8 mouse cellular contexts compared by ENCODE assay signal in genomic region chrX:36874704-36875128, GRCm38 (mm10). TPM values are rescaled to one million over a fixed set of nuclear protein-coding genes. Genes with fewer than 3 reads are reported as not detected.
DNase-seq lines count a peak whose midpoint lies in the region; ATAC-seq and TF ChIP-seq lines count a peak whose summit lies in the region.

No protein-coding gene starts in this region.

- TF ChIP-seq EP300 in stomach, postnatal 0 days (optimal IDR thresholded peaks at IDR 0.05), result no peak

- no peak for TF ChIP-seq CTCF in C2C12 (IDR thresholded peaks at IDR 0.05; ENCODE audit: control insufficient read depth, insufficient read depth, insufficient read length)
- no peak for TF ChIP-seq CTCF in stomach, postnatal 0 days (IDR thresholded peaks at IDR 0.05; ENCODE audit: low read depth)

- H3K79me2 ChIP-seq in C2C12 (ENCODE audit: control insufficient read depth, insufficient read depth), result peaks cover 21% of the 10 kb centered on the region

- H3K79me3 ChIP-seq in C2C12 (ENCODE audit: low read depth), result peaks cover 7% of the 10 kb centered on the region

- DNase-seq in heart, embryonic 10.5 days (ENCODE audit: low spot score), result peak; percentile 72
- DNase-seq in heart, adult 18-20 months, result no peak
- DNase-seq in embryo, embryonic 11.5 days (ENCODE audit: low read depth, low spot score), result peak; percentile 8
- DNase-seq in hindbrain, embryonic 14.5 days (ENCODE audit: low spot score), result no peak
- DNase-seq in stomach, postnatal 0 days (ENCODE audit: low spot score), result no peak
- no peak for DNase-seq in Muller cell, postnatal 12 days (ENCODE audit: inconsistent ontology term)

- no peaks in the 10 kb centered on the region for H3K4me1 ChIP-seq in heart, embryonic 10.5 days
- H3K4me1 ChIP-seq in hindbrain, embryonic 14.5 days (replicated peaks; ENCODE audit: control insufficient read depth, insufficient read depth, low read length), result peaks cover 6% of the 10 kb centered on the region
- H3K4me1 ChIP-seq in megakaryocyte, embryonic 14.5 days, result peaks cover 13% of the 10 kb centered on the region; the same call in 1 of the 2 replicates
- no peaks in the 10 kb centered on the region for H3K4me1 ChIP-seq in stomach, postnatal 0 days (replicated peaks; ENCODE audit: control insufficient read depth, insufficient read depth)

- H3K9me3 ChIP-seq in heart, embryonic 10.5 days, result no peaks in the 10 kb centered on the region
- no peaks in the 10 kb centered on the region for H3K9me3 ChIP-seq in hindbrain, embryonic 14.5 days (ENCODE audit: control insufficient read depth, low read length)
- peaks cover 9% of the 10 kb centered on the region; the same call in 1 of the 2 replicates for H3K9me3 ChIP-seq in megakaryocyte, embryonic 14.5 days
- H3K9me3 ChIP-seq in stomach, postnatal 0 days (ENCODE audit: control insufficient read depth, low read length), result no peaks in the 10 kb centered on the region

- peak overlapping the region; percentile 75 for H3K4me3 ChIP-seq in heart, embryonic 10.5 days
- peak overlapping the region; percentile 41 for H3K4me3 ChIP-seq in C2C12 (ENCODE audit: insufficient read depth, poor library complexity, severe bottlenecking)
- peak overlapping the region; percentile 63 for H3K4me3 ChIP-seq in hindbrain, embryonic 14.5 days (replicated peaks; ENCODE audit: low read length)
- H3K4me3 ChIP-seq in megakaryocyte, embryonic 14.5 days (replicated peaks), result peak overlapping the region; percentile 93
- H3K4me3 ChIP-seq in stomach, postnatal 0 days (ENCODE audit: low read depth, low read length), result peak overlapping the region; percentile 68

- peak overlapping the region; percentile 91 for H3ac ChIP-seq in C2C12 (ENCODE audit: control insufficient read depth, insufficient read length, low read depth)

- peak overlapping the region; percentile 87 for H3K27ac ChIP-seq in heart, embryonic 10.5 days
- peak overlapping the region; percentile 72 for H3K27ac ChIP-seq in hindbrain, embryonic 14.5 days
- H3K27ac ChIP-seq in stomach, postnatal 0 days (replicated peaks), result peak overlapping the region; percentile 74

- peak overlapping the region; percentile 62 for H3K4me2 ChIP-seq in hindbrain, embryonic 14.5 days (replicated peaks)
- H3K4me2 ChIP-seq in stomach, postnatal 0 days (replicated peaks; ENCODE audit: low read depth), result peak overlapping the region; percentile 58

- peaks cover 9% of the 10 kb centered on the region; the same call in 1 of the 2 replicates for H3K27me3 ChIP-seq in heart, embryonic 10.5 days (ENCODE audit: insufficient read depth, poor library complexity, severe bottlenecking)
- no peaks in the 10 kb centered on the region for H3K27me3 ChIP-seq in C2C12 (ENCODE audit: control insufficient read depth, insufficient read depth, insufficient read length)
- H3K27me3 ChIP-seq in hindbrain, embryonic 14.5 days (ENCODE audit: control insufficient read depth, insufficient read depth, low read length), result no peaks in the 10 kb centered on the region
- peaks cover 5% of the 10 kb centered on the region for H3K27me3 ChIP-seq in megakaryocyte, embryonic 14.5 days (replicated peaks)
- no peaks in the 10 kb centered on the region for H3K27me3 ChIP-seq in stomach, postnatal 0 days (ENCODE audit: control insufficient read depth, insufficient read depth, low read length)

- 11% methylated on average over 35 of the region's 36 CpGs for WGBS in heart, embryonic 10.5 days
- 14% methylated on average over 34 of the region's 36 CpGs for WGBS in hindbrain, embryonic 14.5 days
- 13% methylated on average over 19 of the region's 36 CpGs for WGBS in stomach, postnatal 0 days

- peak overlapping the region; percentile 77 for H3K9ac ChIP-seq in hindbrain, embryonic 14.5 days
- peak overlapping the region; percentile 81 for H3K9ac ChIP-seq in stomach, postnatal 0 days (ENCODE audit: low read length)

- no peaks in the 10 kb centered on the region for H3K36me3 ChIP-seq in heart, embryonic 10.5 days
- peaks cover 5% of the 10 kb centered on the region for H3K36me3 ChIP-seq in C2C12 (ENCODE audit: control insufficient read depth, insufficient read depth)
- no peaks in the 10 kb centered on the region; the same call in 1 of the 2 replicates for H3K36me3 ChIP-seq in hindbrain, embryonic 14.5 days (replicated peaks; ENCODE audit: control insufficient read depth, insufficient read depth)
- peaks cover 21% of the 10 kb centered on the region for H3K36me3 ChIP-seq in megakaryocyte, embryonic 14.5 days (replicated peaks; ENCODE audit: low read length)
- H3K36me3 ChIP-seq in stomach, postnatal 0 days (ENCODE audit: control insufficient read depth, insufficient read depth, low read length), result no peaks in the 10 kb centered on the region

- ATAC-seq in hindbrain, embryonic 14.5 days (ENCODE audit: low FRiP score), result peak; percentile 58
- peak; percentile 43; the same call in 1 of the 2 replicates for ATAC-seq in stomach, postnatal 0 days (ENCODE audit: low FRiP score, low TSS enrichment)

TF ChIP-seq in C2C12, 6 proteins besides CTCF, POLR2A, EP300 and RAD21:
- no peak for TF ChIP-seq MAX (IDR thresholded peaks at IDR 0.05)
- no peak for TF ChIP-seq MYOD1 (IDR thresholded peaks at IDR 0.05; ENCODE audit: control insufficient read depth, insufficient read length, low read depth)
- TF ChIP-seq CEBPB (IDR thresholded peaks at IDR 0.05; ENCODE audit: low read depth), result no peak
- TF ChIP-seq MYOG (IDR thresholded peaks at IDR 0.05; ENCODE audit: control insufficient read depth, extremely low read depth, insufficient read length), result no peak
TF ChIP-seq in C2C12: peak in this region for 0.

RNA-seq across cellular contexts. Expression of gene C330007P06Rik, which starts 0.8 kb away (rescaled TPM):
- 21.9 and 26.5 TPM in 2 replicates for polyA plus RNA-seq in heart, embryonic 10.5 days (2016; fragmentation: Nextera tagmentation; extraction: Ambion mirVana)
- 10 to 100 TPM; 15.2 to 18.2 TPM for total RNA-seq in heart, adult 18-20 months (2021)
- polyA plus RNA-seq in C2C12 (2012; fragmentation: generic; extraction: Trizol), result 6.3 TPM
- polyA plus RNA-seq in hindbrain, embryonic 14.5 days (2014; fragmentation: Nextera tagmentation; extraction: Ambion mirVana), result 24.6 and 25.3 TPM in 2 replicates
- polyA plus RNA-seq in megakaryocyte, embryonic 14.5 days (2012; ENCODE audit: insufficient read depth, low replicate concordance), result 0.46 TPM in 1 of 2 replicates, not detected in the other
- polyA plus RNA-seq in stomach, postnatal 0 days (2015; fragmentation: Nextera tagmentation; extraction: Ambion mirVana), result 14.6 and 15.1 TPM in 2 replicates

RNA-seq across cellular contexts. Expression of gene Ube2a, which starts 1.0 kb away (rescaled TPM):
- polyA plus RNA-seq in heart, embryonic 10.5 days (2016; fragmentation: Nextera tagmentation; extraction: Ambion mirVana), result 122 and 126 TPM in 2 replicates
- 10 to 100 TPM; 69.8 to 71.6 TPM for total RNA-seq in heart, adult 18-20 months (2021)
- polyA plus RNA-seq in C2C12 (2012; fragmentation: generic; extraction: Trizol), result 64.8 TPM
- 132 and 134 TPM in 2 replicates for polyA plus RNA-seq in hindbrain, embryonic 14.5 days (2014; fragmentation: Nextera tagmentation; extraction: Ambion mirVana)
- polyA plus RNA-seq in megakaryocyte, embryonic 14.5 days (2012; ENCODE audit: insufficient read depth, low replicate concordance), result 206 and 276 TPM in 2 replicates
- 128 and 139 TPM in 2 replicates for polyA plus RNA-seq in stomach, postnatal 0 days (2015; fragmentation: Nextera tagmentation; extraction: Ambion mirVana)

RNA-seq across cellular contexts. Expression of gene Nkrf, which starts 28.0 kb away (rescaled TPM):
- polyA plus RNA-seq in heart, embryonic 10.5 days (2016; fragmentation: Nextera tagmentation; extraction: Ambion mirVana), result 1.2 and 1.9 TPM in 2 replicates
- total RNA-seq in heart, adult 18-20 months (2021), result 1 to 10 TPM; 3.2 to 3.8 TPM
- polyA plus RNA-seq in C2C12 (2012; fragmentation: generic; extraction: Trizol), result 4.3 TPM
- 21.4 and 24.6 TPM in 2 replicates for polyA plus RNA-seq in hindbrain, embryonic 14.5 days (2014; fragmentation: Nextera tagmentation; extraction: Ambion mirVana)
- 0.34 TPM in 1 of 2 replicates, not detected in the other for polyA plus RNA-seq in megakaryocyte, embryonic 14.5 days (2012; ENCODE audit: insufficient read depth, low replicate concordance)
- polyA plus RNA-seq in stomach, postnatal 0 days (2015; fragmentation: Nextera tagmentation; extraction: Ambion mirVana), result 0.79 and 0.94 TPM in 2 replicates

Comparison
In these comparisons a context has a peak if more than half of its experiments do, and no peak if none do; other contexts are left out.
1. DNase-seq: peak in heart, embryonic 10.5 days (single experiment) and embryo, embryonic 11.5 days (single experiment); none in heart, adult 18-20 months (0 of 2), hindbrain, embryonic 14.5 days (single experiment), stomach, postnatal 0 days (single experiment) and Muller cell, postnatal 12 days (single experiment).
2. H3K4me3 ChIP-seq: peak in every context shown above with its lines; median percentile 93 in megakaryocyte, embryonic 14.5 days; 75 in heart, embryonic 10.5 days; 68 in stomach, postnatal 0 days; 63 in hindbrain, embryonic 14.5 days; 41 in C2C12.
3. Peak in every context shown above with its lines, with median percentiles within 50 percentile points of each other: H3K27ac ChIP-seq.